ENCODE assay signal across 7 mouse cellular contexts in the genomic region with DNA sequence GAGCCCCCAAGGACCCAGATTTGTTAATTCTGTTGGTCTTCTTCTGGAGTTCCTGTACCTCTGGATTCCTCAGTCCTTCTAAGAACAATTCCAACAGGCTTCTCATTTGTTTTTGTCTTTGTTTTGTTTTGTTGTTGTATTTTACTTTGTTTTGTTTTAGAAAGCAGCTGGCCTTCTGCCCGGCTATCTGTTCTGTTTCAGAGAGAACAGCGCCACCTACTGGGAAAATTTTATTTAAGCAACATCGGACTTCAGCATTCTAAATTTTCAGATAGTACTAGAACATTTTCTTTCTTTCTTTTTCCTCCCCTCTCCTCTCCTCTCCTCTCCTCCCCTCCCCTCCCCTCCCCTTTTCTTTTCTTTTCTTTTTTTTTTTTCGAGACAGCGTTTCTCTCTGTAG.
DNase-seq lines count a peak whose midpoint lies in the region; ATAC-seq and TF ChIP-seq lines count a peak whose summit lies in the region.

No protein-coding gene starts in this region.

- ATAC-seq in kidney, embryonic 16.5 days (ENCODE audit: low FRiP score, low TSS enrichment), result no peak
- ATAC-seq in G1E (ENCODE audit: extremely low read depth, insufficient number of reproducible peaks, low FRiP score, poor library complexity, severe bottlenecking), result no peak
- no peak for ATAC-seq in heart, embryonic 11.5 days (replicated peaks; ENCODE audit: insufficient number of reproducible peaks, low FRiP score, low TSS enrichment)
- ATAC-seq in liver, embryonic 12.5 days, result no peak
- ATAC-seq in megakaryocyte, adult 5-6 weeks (ENCODE audit: poor library complexity, severe bottlenecking), result no peak

- no peak overlapping the region for H3K27ac ChIP-seq in kidney, embryonic 16.5 days (ENCODE audit: low read length)
- 0 out of 2 replicates have a peak overlapping the region, but pooled peaks have one; percentile 6 for H3K27ac ChIP-seq in heart, embryonic 11.5 days (ENCODE audit: low read depth, low read length)
- H3K27ac ChIP-seq in liver, embryonic 12.5 days, result peak overlapping the region; percentile 93

- no peak for TF ChIP-seq CTCF in G1E (IDR thresholded peaks at IDR 0.05; ENCODE audit: low read depth, low read length)

- H3K4me3 ChIP-seq in kidney, embryonic 16.5 days (ENCODE audit: low read length), result no peak overlapping the region
- no peak overlapping the region for H3K4me3 ChIP-seq in G1E (ENCODE audit: low read depth, low read length)
- H3K4me3 ChIP-seq in heart, embryonic 11.5 days (ENCODE audit: low read depth, low read length), result no peak overlapping the region
- H3K4me3 ChIP-seq in liver, embryonic 12.5 days, result no peak overlapping the region

- H3K27me3 ChIP-seq in kidney, embryonic 16.5 days (ENCODE audit: insufficient read depth, low read length), result no peaks in the 10 kb centered on the region
- H3K27me3 ChIP-seq in G1E (ENCODE audit: insufficient read depth, low read length), result no peaks in the 10 kb centered on the region
- no peaks in the 10 kb centered on the region for H3K27me3 ChIP-seq in heart, embryonic 11.5 days (ENCODE audit: control insufficient read depth, insufficient read depth, low read length)
- no peaks in the 10 kb centered on the region for H3K27me3 ChIP-seq in liver, embryonic 12.5 days (replicated peaks)

- peak; percentile 69 for DNase-seq in kidney, postnatal 10 days
- peak; percentile 6 for DNase-seq in G1E (ENCODE audit: low spot score)
- DNase-seq in adrenal gland, postnatal 36 days, result peak; percentile 5 to 44

- H3K9ac ChIP-seq in kidney, embryonic 16.5 days (replicated peaks; ENCODE audit: low read length), result no peak overlapping the region
- H3K9ac ChIP-seq in heart, embryonic 11.5 days (ENCODE audit: low read depth, low read length), result 0 out of 2 replicates have a peak overlapping the region, but pooled peaks have one; percentile 39
- H3K9ac ChIP-seq in liver, embryonic 12.5 days, result peak overlapping the region; percentile 57

- 8% methylated on average over 3 of the region's 5 CpGs for WGBS in kidney, embryonic 16.5 days
- 12% methylated on average over 3 of the region's 5 CpGs for WGBS in heart, embryonic 11.5 days (ENCODE audit: insufficient replicate concordance)
- WGBS in liver, embryonic 12.5 days (ENCODE audit: insufficient replicate concordance), result 1% methylated on average over 3 of the region's 5 CpGs

- H3K4me2 ChIP-seq in kidney, embryonic 16.5 days (replicated peaks; ENCODE audit: low read depth, low read length), result no peak overlapping the region
- no peak overlapping the region for H3K4me2 ChIP-seq in heart, embryonic 11.5 days
- H3K4me2 ChIP-seq in liver, embryonic 12.5 days, result peak overlapping the region; percentile 63; the same call in 1 of the 2 replicates

- no peaks in the 10 kb centered on the region for H3K36me3 ChIP-seq in kidney, embryonic 16.5 days (ENCODE audit: insufficient read depth, low read length)
- no peaks in the 10 kb centered on the region for H3K36me3 ChIP-seq in G1E (replicated peaks)
- no peaks in the 10 kb centered on the region for H3K36me3 ChIP-seq in heart, embryonic 11.5 days (ENCODE audit: control insufficient read depth, insufficient read depth, low read length)
- H3K36me3 ChIP-seq in liver, embryonic 12.5 days, result no peaks in the 10 kb centered on the region

- no peaks in the 10 kb centered on the region for H3K9me3 ChIP-seq in kidney, embryonic 16.5 days (ENCODE audit: low read length)
- H3K9me3 ChIP-seq in G1E (replicated peaks), result no peaks in the 10 kb centered on the region
- H3K9me3 ChIP-seq in heart, embryonic 11.5 days (replicated peaks; ENCODE audit: control insufficient read depth, low read length), result no peaks in the 10 kb centered on the region
- no peaks in the 10 kb centered on the region for H3K9me3 ChIP-seq in liver, embryonic 12.5 days (replicated peaks)

- H3K4me1 ChIP-seq in kidney, embryonic 16.5 days (ENCODE audit: insufficient read depth, low read length), result no peaks in the 10 kb centered on the region
- peaks cover 21% of the 10 kb centered on the region for H3K4me1 ChIP-seq in G1E (ENCODE audit: insufficient read depth, low read depth, low read length)
- 0 out of 2 replicates have a peak, but pooled peaks cover 5% of the 10 kb centered on the region for H3K4me1 ChIP-seq in heart, embryonic 11.5 days (ENCODE audit: control insufficient read depth, insufficient read depth, low read length)
- H3K4me1 ChIP-seq in liver, embryonic 12.5 days, result peaks cover 40% of the 10 kb centered on the region

Comparison
In these comparisons a context has a peak if more than half of its experiments do, and no peak if none do; other contexts are left out.
1. DNase-seq: peak in every context shown above with its lines; median percentile 69 in kidney, postnatal 10 days; 24 in adrenal gland, postnatal 36 days; 6 in G1E.